Mouse (Mus musculus) layer of hippocampus, adult 8-10 months (tissue): ENCODE results near the gene Ccdc89. TPM values are rescaled to one million over a fixed set of nuclear protein-coding genes. Genes with fewer than 3 reads are reported as not detected.
A peak's percentile ranks its signal among the peaks of the same experiment; 100 is the strongest.

Experiments used
- DNase-seq, 2 experiments: peaks; one replicate each; pipeline ENCODE4 v3.0.0; 2022; ENCODE audit warnings: low spot score in 2 of 2
- total RNA-seq, 4 experiments: library from RNA; stranded (reverse); gene quantifications; 2 replicates each; pipeline ENCODE4 v1.2.4; 2022

The Ccdc89 gene
- total RNA-seq, 4 experiments from 2014 or later = 0.98 to 1.3 (median 1.1) TPM

DNA sequence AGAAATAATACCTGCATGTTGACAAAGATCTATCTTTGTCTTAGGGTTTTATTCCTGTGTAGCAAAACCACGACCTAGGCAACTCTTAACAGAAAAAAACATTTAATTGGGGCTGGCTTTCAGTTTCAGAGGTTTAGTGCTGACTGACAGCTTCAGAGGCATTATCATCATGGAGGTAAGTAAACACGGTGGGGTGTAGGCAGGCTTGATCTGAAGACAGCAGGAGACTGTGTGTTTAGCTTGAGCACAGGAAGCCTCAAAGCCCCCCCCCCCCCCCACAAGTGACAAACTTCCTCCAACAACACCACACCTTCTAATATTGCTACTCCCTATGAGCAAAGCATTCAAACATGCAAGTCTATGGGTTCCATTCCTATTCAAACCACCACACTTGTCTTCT is 47.1 kb downstream of the Ccdc89 start:
- DNase-seq = no peak

DNA sequence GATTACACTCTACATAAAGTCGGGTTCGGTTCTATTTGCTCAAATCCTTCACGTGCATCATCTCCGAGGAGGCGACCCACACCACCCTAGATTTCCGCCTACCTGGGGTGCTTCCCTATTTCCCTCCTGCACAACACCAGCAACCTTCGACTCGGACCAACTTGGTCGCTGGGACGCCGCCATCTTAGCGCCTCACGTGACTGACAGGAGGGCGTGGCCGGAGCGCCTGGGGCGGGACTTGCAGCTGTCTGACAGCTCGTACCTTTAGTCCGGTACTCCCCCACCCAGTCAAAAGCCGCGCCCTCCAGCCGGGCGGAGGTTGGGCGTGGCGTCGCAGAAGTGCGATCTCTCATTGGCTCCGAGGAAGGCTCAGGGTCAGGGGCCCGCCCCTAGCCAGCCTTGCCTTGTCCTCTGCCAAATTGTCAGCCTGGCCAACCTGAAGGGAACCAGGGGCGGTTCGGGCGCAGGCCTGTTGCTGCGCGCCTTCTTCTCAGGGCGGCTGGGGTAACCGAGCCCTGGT is 49.5 kb downstream of the Ccdc89 start, which contains the start of gene Tmem126b:
Tmem126b (minus strand) TSS at position 209 of the 520 bp plus-strand sequence.
- DNase-seq = peak; percentile 99

DNA sequence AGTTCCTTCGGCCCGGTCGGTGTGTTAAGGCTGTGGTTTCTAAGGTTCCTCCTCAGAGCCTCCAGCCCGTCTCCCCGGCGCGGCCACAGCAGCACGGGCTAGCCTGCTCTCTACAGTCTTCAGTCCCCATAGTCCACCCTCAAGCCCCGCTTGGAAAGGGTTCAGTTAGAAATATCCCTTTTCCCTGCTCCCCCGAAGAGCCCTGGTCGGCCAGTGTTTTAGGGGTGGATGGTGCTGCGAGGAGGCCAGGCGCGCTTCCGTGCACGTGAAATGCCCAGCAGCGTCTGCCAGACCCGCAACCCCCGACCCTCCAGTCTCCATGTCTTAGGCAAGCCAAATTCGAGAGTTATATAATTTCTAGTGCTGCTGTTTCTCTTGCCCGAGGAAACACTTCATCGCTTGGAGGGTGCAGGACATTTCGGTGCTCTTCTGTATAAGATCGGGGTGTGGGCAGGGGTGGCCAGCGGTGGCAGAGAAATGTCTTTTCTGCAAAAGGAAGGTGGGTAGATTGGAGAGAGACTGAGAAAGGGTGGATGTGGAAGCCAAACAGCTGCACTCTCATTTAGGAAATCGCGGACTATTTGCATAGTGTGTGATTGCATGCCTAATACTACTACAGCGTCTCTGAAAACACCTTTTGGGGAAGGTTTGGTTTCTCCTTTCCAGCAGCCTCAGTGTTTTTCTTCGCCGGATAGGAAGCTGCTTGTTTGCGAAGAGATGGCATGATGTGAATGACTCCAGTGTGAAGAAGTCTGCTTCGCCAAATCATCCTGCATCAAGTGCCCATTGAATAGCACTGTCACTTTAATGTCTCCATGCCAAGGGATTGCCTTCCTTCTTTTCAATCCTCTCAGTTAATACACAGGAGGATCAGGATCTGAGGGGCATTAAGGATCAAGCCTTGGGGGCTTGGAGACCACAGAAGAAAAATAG is 50.2 kb downstream of the Ccdc89 start, which contains the start of gene Dlg2:
Dlg2 (plus strand) TSS at position 360 of the 933 bp plus-strand sequence.
- DNase-seq = peak; percentile 33 to 50

Other genes with a start within 250 kb of the Ccdc89 start
- not detected for gene Ccdc83, start 160.8 kb upstream of the Ccdc89 start, total RNA-seq
- gene Sytl2, start 124.3 kb upstream of the Ccdc89 start, total RNA-seq = 10 to 100 TPM; 41.4 to 48.2 (median 44.3) TPM
- gene Crebzf, start 16.2 kb downstream of the Ccdc89 start, total RNA-seq = 10 to 100 TPM; 74.6 to 91.6 (median 86.8) TPM
- 10 to 100 TPM; 37.2 to 53.0 (median 40.9) TPM for gene Tmem126a, start 30.7 kb downstream of the Ccdc89 start, total RNA-seq
- 10 to 100 TPM; 25.0 to 33.3 (median 28.1) TPM for gene Tmem126b, start 49.4 kb downstream of the Ccdc89 start, total RNA-seq
- gene Dlg2, start 50.1 kb downstream of the Ccdc89 start, total RNA-seq = 100 to 1,000 TPM; 216 to 253 (median 244) TPM